Mouse (Mus musculus) ES-E14 (cell line): ENCODE data around the gene Tenm2.

Experiments
- CHD2 ChIP-seq: IDR thresholded peaks from 2 replicates; pipeline ENCODE4 v1.6.1; 2014; ENCODE audit warnings: mild to moderate bottlenecking, low read depth, low read length, inconsistent platforms
- HCFC1 ChIP-seq: IDR thresholded peaks from 2 replicates; pipeline ENCODE4 v1.6.1; 2012; ENCODE audit warnings: low read length, inconsistent platforms, borderline replicate concordance; ENCODE audit not compliant: insufficient read depth
- MAFK ChIP-seq: IDR thresholded peaks from 2 replicates; pipeline ENCODE4 v1.6.1; 2014; ENCODE audit warnings: mild to moderate bottlenecking, low read depth, low read length, inconsistent platforms; ENCODE audit not compliant: insufficient read depth
- ZC3H11A ChIP-seq: IDR thresholded peaks from 2 replicates; pipeline ENCODE4 v1.6.1; 2012; ENCODE audit warnings: low read depth, mild to moderate bottlenecking, inconsistent platforms, low read length, borderline replicate concordance
- ZNF384 ChIP-seq: IDR thresholded peaks from 2 replicates; pipeline ENCODE4 v1.6.1; 2012; ENCODE audit warnings: low read depth, low read length, inconsistent platforms

GRCm38 (mm10) chr11:37222056-37222455 is 13.7 kb downstream of the Tenm2 start:
- no peak for TF ChIP-seq ZNF384
- no peak for TF ChIP-seq CHD2
- no peak for TF ChIP-seq MAFK
- no peak for TF ChIP-seq HCFC1
- no peak for TF ChIP-seq ZC3H11A
